Mouse (Mus musculus): ENCODE measurements at regions not wholly inside any gene's neighbourhood (a gene's known extent, or its start where the extent isn't known, plus 50 kb on each side); places are given as distances from the start of the nearest gene placed in this dataset.

DNA sequence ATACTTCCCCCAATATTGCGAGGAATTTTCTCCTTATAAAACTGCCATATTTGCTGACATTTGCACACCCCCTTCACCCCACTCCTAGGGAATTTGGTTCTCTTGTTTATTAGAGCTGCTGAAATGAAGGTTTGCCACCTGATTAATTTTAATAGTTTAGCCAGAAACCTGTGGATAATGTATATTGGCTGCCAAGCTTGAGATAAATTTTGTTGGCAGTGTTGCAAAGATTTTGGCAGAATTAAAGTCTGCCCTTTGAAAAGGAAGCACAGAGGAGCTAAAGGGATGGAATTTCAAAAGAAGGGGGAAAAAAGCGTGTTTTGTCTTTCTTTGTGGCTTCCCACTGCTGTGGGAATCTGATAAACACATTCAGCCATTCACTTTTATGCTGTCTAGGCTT lies 354.6 kb upstream of the Car10 start:
- DNase-seq = no peak

DNA sequence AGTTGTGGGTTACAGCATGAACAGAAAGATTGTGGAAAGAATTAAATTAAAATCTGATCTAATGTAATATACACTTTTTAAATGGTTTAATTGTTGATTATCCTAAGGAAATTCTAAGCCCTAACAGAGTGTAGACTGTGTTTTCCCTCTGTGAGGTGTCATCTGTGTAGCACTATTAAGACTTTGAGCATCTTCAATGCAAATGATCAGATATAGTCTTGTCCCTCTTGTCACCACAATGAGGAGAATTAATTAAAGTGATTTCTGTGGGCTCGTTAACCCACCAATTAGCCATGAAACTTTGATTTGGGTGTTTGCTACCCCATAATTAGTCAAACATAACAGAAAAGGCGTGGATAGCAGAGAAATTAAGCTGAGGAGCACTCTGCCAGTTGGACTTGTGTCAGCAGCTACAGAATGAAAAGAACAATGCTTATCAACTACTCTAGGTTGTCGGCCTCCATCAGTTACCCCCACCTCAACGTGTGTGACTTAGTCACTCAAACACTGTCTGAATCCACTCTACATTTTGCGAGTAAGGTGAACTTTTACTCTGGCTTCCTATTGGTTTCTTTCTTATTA lies 339.4 kb upstream of the Car10 start:
- no peak for DNase-seq

DNA sequence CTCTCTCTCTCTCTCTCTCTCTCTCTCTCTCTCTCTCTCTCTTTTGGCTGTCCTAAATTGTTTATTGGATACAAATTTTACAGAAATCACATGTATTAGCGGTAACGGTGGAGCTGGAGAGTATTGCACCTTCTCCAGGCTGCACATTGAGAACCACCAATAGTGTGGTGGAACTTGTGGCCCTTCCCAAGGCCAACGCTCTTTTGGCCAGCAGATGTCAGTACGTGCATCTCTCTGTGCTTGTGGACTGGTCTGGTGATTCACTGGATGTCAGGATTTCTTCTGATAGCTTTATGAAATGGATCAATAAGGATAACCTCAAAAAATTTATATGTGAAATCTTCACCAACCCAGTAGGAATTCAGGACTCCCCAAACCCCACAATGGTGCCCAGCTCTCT lies 327.9 kb upstream of the Car10 start:
- no peak for DNase-seq

DNA sequence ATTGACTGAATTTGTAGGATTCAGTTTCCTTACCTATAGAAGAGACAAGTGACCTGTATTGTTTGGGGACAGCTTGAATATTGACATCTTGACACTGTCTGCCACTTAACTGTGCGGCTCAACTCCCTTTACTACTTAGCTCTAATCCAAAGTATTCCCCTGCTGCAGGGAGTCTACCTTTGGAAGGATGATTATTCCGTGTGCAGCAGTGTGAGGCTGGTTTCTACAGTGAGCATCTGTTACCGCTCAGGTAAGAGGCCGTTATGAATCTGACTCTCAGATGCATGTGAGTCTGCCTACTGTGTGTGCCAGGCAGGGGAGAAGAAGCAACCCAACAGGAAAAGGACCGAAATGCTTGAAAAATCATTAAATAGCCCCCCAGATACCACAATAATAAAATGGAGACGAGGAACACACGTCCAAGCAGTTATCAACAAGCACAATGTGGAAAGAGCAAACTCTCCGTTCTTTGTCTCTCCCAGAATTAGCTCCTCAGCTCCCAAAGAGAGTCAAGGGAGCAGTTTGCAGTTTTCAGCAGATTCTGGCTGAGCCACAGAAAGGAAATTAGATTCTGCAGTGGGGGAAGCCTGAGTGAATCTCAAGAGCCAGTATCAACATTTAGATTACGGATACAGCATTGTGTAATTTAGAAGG lies 324.8 kb upstream of the Car10 start:
- no peak for DNase-seq

DNA sequence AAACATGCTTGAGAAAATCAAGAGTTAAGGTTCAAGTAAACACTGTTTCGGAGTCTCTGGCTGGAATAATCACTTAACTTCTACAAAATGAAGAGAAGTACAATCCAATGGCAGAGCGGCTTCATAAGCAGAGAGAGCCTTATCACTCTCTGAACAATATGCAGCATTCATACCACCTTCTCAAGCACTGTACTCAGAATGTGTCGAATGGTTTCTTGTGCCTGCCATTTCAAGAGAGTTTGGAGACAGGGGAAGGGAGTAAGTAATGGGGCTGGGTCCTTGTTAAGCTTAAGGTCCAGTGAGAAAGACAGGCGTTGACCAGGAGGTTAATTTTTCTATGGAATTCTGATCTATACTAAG lies 324.3 kb upstream of the Car10 start:
- DNase-seq = no peak

DNA sequence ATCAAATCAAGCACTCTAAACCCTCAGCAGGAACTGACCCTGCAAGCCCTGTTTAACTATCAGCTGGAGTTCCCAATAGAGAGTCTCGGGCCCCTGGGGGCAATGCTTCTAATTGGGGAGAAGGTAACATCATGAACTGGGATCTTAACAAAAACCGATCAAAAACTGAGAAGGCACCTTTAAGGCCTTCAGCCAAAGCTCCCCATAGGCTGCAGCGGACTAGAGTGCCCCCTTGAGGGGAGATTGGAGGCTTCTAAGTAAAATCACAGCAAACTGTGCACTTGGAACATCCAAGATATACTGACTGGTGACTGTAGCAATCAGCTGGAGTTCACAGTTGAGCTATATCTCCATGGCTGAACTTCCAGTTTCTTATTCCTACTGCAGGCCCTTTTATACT lies 323.0 kb upstream of the Car10 start:
- DNase-seq = peak; percentile 26 to 38

DNA sequence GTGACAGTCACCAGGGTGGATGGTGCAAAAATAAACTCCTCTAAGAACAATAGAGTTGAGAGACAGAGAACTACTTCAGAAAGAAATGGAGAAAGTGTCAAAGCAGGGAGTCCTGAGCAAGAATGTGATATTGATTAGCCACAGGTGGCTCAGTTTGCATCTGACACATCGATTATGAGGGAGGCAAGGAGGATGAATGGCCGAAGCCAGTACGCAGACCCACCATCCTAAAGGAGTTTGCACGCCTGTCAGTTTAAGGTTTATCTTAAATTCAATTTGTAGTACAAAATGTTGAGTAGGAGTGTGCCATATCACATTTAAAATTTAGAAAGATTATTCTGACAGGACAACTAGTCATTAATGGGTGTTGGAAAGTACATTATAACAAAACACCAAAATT lies 298.6 kb upstream of the Car10 start:
- DNase-seq = no peak

All from kidney, postnatal 4 days (tissue).